In the genomic region with DNA sequence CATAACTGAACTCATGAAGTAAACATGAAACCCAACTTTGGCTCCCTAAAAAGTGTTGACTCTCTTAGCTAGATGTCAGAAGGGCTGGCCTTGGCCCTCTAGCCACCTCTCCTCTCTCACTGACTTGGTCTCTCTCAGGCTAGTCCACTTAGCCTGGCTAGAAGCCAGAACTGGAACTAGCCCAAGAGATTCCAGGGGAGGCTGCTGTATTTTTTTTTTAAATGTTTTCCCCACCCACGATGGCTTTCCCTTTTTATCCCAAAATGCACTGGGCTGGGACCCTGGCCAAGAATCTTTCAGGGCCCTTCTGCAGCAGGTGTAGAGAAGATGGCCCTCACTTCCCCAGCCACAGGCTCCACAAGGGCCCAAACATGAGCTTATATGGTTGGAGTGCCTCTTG, we compare ENCODE assay signal across 9 mouse cellular contexts. TPM values are rescaled to one million over a fixed set of nuclear protein-coding genes. Genes with fewer than 3 reads are reported as not detected.
DNase-seq lines count a peak whose midpoint lies in the region; ATAC-seq lines count a peak whose summit lies in the region.
"Had no signal": no experiment of that assay in that cellular context is flagged by ENCODE, and none has a peak within 500 bp of the region (broad histone marks: within the 10 kb centered on the region; RNA-seq: fewer than 3 reads in every experiment).

No protein-coding gene starts in this region.

- no peak overlapping the region for H3K9ac ChIP-seq in limb, embryonic 13.5 days

- peak overlapping the region; percentile 76 for H3K27ac ChIP-seq in limb, embryonic 13.5 days
- H3K27ac ChIP-seq: macrophage had no signal

- no peaks in the 10 kb centered on the region for H3K9me3 ChIP-seq in limb, embryonic 13.5 days

- no peaks in the 10 kb centered on the region for H3K36me3 ChIP-seq in limb, embryonic 13.5 days

- H3K4me2 ChIP-seq in limb, embryonic 13.5 days (replicated peaks) = peak overlapping the region; percentile 36

- no peak for ATAC-seq in limb, embryonic 13.5 days (ENCODE audit: low FRiP score, low read depth)
- no peak for ATAC-seq in erythroblast, adult 5-6 weeks (replicated peaks; ENCODE audit: low FRiP score, poor library complexity, severe bottlenecking)

- 32% methylated on average over 1 of the region's 1 CpGs for WGBS in limb, embryonic 13.5 days

- peak; percentile 32 to 46 for DNase-seq in right cerebral cortex, adult 2 months (ENCODE audit: low spot score in 2 of 2)
- DNase-seq in right cerebral cortex, postnatal 4 days = no peak
- DNase-seq in heart, adult 9 months (ENCODE audit: low spot score in 2 of 2) = peak; percentile 80 to 83
- peak; percentile 76 to 79 for DNase-seq in urinary bladder, postnatal 4 days (ENCODE audit: low spot score in 2 of 2)
- no peak for DNase-seq in cerebellum, adult 18-20 months
- no peak for DNase-seq in spleen, postnatal 36 days (ENCODE audit: low spot score in 2 of 2)

- H3K4me3 ChIP-seq in limb, embryonic 13.5 days = no peak overlapping the region

- peaks cover 56% of the 10 kb centered on the region for H3K27me3 ChIP-seq in limb, embryonic 13.5 days

- peaks cover 67% of the 10 kb centered on the region for H3K4me1 ChIP-seq in limb, embryonic 13.5 days

RNA-seq across cellular contexts. Expression of a gene that starts 4.2 kb away (rescaled TPM):
- 26.5 and 28.5 TPM in 2 replicates for polyA plus RNA-seq in limb, embryonic 13.5 days (2015; fragmentation: Nextera tagmentation; extraction: Ambion mirVana)
- total RNA-seq in erythroblast, adult 5-6 weeks (2015; ENCODE audit: low replicate concordance) = 0.38 and 1.9 TPM in 2 replicates
- total RNA-seq in erythroblast, adult 5-6 weeks (2017; ENCODE audit: low replicate concordance) = 4.9 and 12.1 TPM in 2 replicates

RNA-seq across cellular contexts. Expression of a gene that starts 16.5 kb away (rescaled TPM):
- polyA plus RNA-seq in limb, embryonic 13.5 days (2015; fragmentation: Nextera tagmentation; extraction: Ambion mirVana) = 27.4 and 29.2 TPM in 2 replicates
- total RNA-seq in erythroblast, adult 5-6 weeks (2015; ENCODE audit: low replicate concordance) = 2.1 TPM in 1 of 2 replicates, not detected in the other
- total RNA-seq in erythroblast, adult 5-6 weeks (2017; ENCODE audit: low replicate concordance) = not detected in 2 replicates

RNA-seq across cellular contexts. Expression of a gene that starts 27.2 kb away (rescaled TPM):
- 0.17 and 0.19 TPM in 2 replicates for polyA plus RNA-seq in limb, embryonic 13.5 days (2015; fragmentation: Nextera tagmentation; extraction: Ambion mirVana)
- 3.3 and 4.8 TPM in 2 replicates for total RNA-seq in erythroblast, adult 5-6 weeks (2015; ENCODE audit: low replicate concordance)
- 1.4 and 1.5 TPM in 2 replicates for total RNA-seq in erythroblast, adult 5-6 weeks (2017; ENCODE audit: low replicate concordance)

Comparison
In these comparisons a context has a peak if more than half of its experiments do, and no peak if none do; other contexts are left out.
1. DNase-seq: peak in right cerebral cortex, adult 2 months (2 of 2), heart, adult 9 months (2 of 2) and urinary bladder, postnatal 4 days (2 of 2); none in right cerebral cortex, postnatal 4 days (single experiment), cerebellum, adult 18-20 months (0 of 2) and spleen, postnatal 36 days (0 of 2).